ENCODE assay signal across 10 mouse cellular contexts in the genomic region with DNA sequence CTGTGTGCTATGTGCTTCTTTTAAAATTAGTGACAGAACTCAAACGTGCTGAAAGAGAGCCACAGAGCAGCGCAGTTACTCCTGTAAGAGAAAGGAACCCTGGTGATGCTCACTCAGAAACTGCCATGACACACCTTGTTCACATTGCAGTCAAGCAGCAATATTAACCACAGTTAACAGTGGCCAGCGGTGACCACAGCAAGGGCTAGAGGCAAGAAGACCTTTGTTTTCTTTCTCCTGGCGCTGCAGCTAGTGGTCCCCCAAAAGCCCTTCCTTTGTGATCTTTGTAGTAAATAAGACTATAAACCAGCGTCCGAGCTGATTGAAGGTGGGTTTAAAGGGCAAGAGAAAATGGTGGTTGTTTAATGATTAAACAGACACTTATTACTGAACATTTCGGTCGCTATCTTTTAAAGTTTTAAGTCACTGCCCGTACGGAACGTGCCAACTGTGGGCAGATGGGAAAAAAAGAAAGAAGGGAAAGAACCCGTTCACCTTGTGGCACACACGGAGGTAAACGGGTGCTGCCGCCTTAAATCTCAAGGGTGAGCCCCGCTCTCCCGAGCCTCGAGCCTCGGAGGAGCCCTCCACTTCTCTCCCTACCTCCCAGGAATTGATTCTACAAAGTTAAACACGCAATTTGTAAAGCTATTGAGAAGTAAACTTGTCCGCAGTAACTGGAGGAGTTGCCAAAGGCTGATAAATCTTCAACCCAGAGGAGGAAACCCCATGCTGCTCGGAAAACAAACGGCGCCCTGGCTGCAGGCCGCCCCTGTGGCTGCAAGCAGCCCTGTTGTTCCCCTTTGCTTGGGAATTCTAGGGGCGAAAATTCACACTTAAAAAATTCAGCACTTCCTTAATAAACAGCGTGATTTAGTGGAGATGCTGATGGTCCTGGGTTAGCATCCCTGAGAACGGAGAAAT.
A peak's percentile ranks its signal among the peaks of the same experiment; 100 is the strongest.
DNase-seq lines count a peak whose midpoint lies in the region; ATAC-seq and TF ChIP-seq lines count a peak whose summit lies in the region.
"Had no signal": no experiment of that assay in that cellular context is flagged by ENCODE, and none has a peak within 500 bp of the region (broad histone marks: within the 10 kb centered on the region; RNA-seq: fewer than 3 reads in every experiment).

No protein-coding gene starts in this region.

- TF ChIP-seq CTCF in embryonic fibroblast, embryonic 13.5 days (IDR thresholded peaks at IDR 0.05; ENCODE audit: borderline replicate concordance, insufficient read depth, low read length): no peak
- no peak for TF ChIP-seq CTCF in forebrain, postnatal 0 days (IDR thresholded peaks at IDR 0.05; ENCODE audit: low read depth)
- no peak for TF ChIP-seq CTCF in kidney, postnatal 0 days (IDR thresholded peaks at IDR 0.05; ENCODE audit: low read depth)
- TF ChIP-seq CTCF in layer of hippocampus, adult 2 months (conservative IDR thresholded peaks at IDR 0.05): no peak

- peaks cover 13% of the 10 kb centered on the region for H3K27me3 ChIP-seq in forebrain, postnatal 0 days (ENCODE audit: insufficient read depth, low read length)
- no peaks in the 10 kb centered on the region for H3K27me3 ChIP-seq in kidney, postnatal 0 days (ENCODE audit: insufficient read depth, low read length)
- peaks cover 2% of the 10 kb centered on the region; the same call in 1 of the 2 replicates for H3K27me3 ChIP-seq in midbrain, embryonic 13.5 days
- H3K27me3 ChIP-seq: Patski had no signal

- ATAC-seq in forebrain, postnatal 0 days: no peak
- no peak for ATAC-seq in kidney, postnatal 0 days (replicated peaks; ENCODE audit: low FRiP score, low read depth)
- no peak for ATAC-seq in midbrain, embryonic 13.5 days
- no peak for ATAC-seq in monocyte, adult 5-6 weeks (replicated peaks; ENCODE audit: insufficient number of reproducible peaks, low FRiP score, low TSS enrichment, poor library complexity, severe bottlenecking)
- ATAC-seq: Patski had no signal

- no peak for TF ChIP-seq POLR2A in embryonic fibroblast, embryonic 13.5 days (IDR thresholded peaks at IDR 0.05; ENCODE audit: low read depth, low read length)

- 22% methylated on average over 28 of the region's 28 CpGs for WGBS in forebrain, postnatal 0 days
- WGBS in kidney, postnatal 0 days: 16% methylated on average over 28 of the region's 28 CpGs
- 25% methylated on average over 28 of the region's 28 CpGs for WGBS in midbrain, embryonic 13.5 days

- H3K36me3 ChIP-seq in forebrain, postnatal 0 days (ENCODE audit: insufficient read depth): no peaks in the 10 kb centered on the region
- no peaks in the 10 kb centered on the region for H3K36me3 ChIP-seq in kidney, postnatal 0 days (ENCODE audit: insufficient read depth, low read length)
- H3K36me3 ChIP-seq in midbrain, embryonic 13.5 days: no peaks in the 10 kb centered on the region

- peak overlapping the region; percentile 21; the same call in 1 of the 2 replicates for H3K4me2 ChIP-seq in forebrain, postnatal 0 days (ENCODE audit: low read depth)
- H3K4me2 ChIP-seq in kidney, postnatal 0 days (ENCODE audit: low read length): peak overlapping the region; percentile 44
- H3K4me2 ChIP-seq in midbrain, embryonic 13.5 days (replicated peaks): peak overlapping the region; percentile 35

- H3K9ac ChIP-seq in forebrain, postnatal 0 days: no peak overlapping the region
- H3K9ac ChIP-seq in kidney, postnatal 0 days (ENCODE audit: low read depth, low read length): no peak overlapping the region
- H3K9ac ChIP-seq in midbrain, embryonic 13.5 days (replicated peaks): no peak overlapping the region

- H3K9me3 ChIP-seq in forebrain, postnatal 0 days (ENCODE audit: low read length): no peaks in the 10 kb centered on the region
- H3K9me3 ChIP-seq in kidney, postnatal 0 days (replicated peaks; ENCODE audit: low read length): no peaks in the 10 kb centered on the region
- no peaks in the 10 kb centered on the region for H3K9me3 ChIP-seq in midbrain, embryonic 13.5 days

- DNase-seq in forebrain, postnatal 0 days: no peak
- peak; percentile 83 for DNase-seq in kidney, postnatal 0 days (ENCODE audit: low spot score)
- no peak for DNase-seq in Muller cell, postnatal 12 days (ENCODE audit: inconsistent ontology term)
- DNase-seq in gastrocnemius, adult 18-20 months (ENCODE audit: low spot score): no peak
- DNase-seq in layer of hippocampus, adult 2 months (ENCODE audit: low spot score in 2 of 2): no peak
- DNase-seq: right cerebral cortex, postnatal 25 days had no signal

- H3K4me3 ChIP-seq in embryonic fibroblast, embryonic 13.5 days (ENCODE audit: insufficient read depth, low read length): no peak overlapping the region
- H3K4me3 ChIP-seq in forebrain, postnatal 0 days (ENCODE audit: low read depth, low read length): no peak overlapping the region
- 0 out of 2 replicates have a peak overlapping the region, but pooled peaks have one; percentile 13 for H3K4me3 ChIP-seq in kidney, postnatal 0 days (replicated peaks; ENCODE audit: low read depth, low read length)
- H3K4me3 ChIP-seq in midbrain, embryonic 13.5 days (replicated peaks): no peak overlapping the region
- no peak overlapping the region for H3K4me3 ChIP-seq in layer of hippocampus, adult 2 months

- peak overlapping the region; percentile 3; the same call in 1 of the 2 replicates for H3K27ac ChIP-seq in embryonic fibroblast, embryonic 13.5 days (ENCODE audit: insufficient read depth, low read length)
- no peak overlapping the region for H3K27ac ChIP-seq in forebrain, postnatal 0 days (ENCODE audit: low read depth, low read length)
- peak overlapping the region; percentile 90 for H3K27ac ChIP-seq in kidney, postnatal 0 days
- no peak overlapping the region for H3K27ac ChIP-seq in midbrain, embryonic 13.5 days
- no peak overlapping the region for H3K27ac ChIP-seq in layer of hippocampus, adult 2 months

- peaks cover 20% of the 10 kb centered on the region for H3K4me1 ChIP-seq in embryonic fibroblast, embryonic 13.5 days (ENCODE audit: control insufficient read depth, insufficient read depth, low read length)
- H3K4me1 ChIP-seq in forebrain, postnatal 0 days (ENCODE audit: insufficient read depth): 0 out of 2 replicates have a peak, but pooled peaks cover 4% of the 10 kb centered on the region
- peaks cover 34% of the 10 kb centered on the region for H3K4me1 ChIP-seq in kidney, postnatal 0 days (replicated peaks; ENCODE audit: insufficient read depth, low read length)
- peaks cover 26% of the 10 kb centered on the region for H3K4me1 ChIP-seq in midbrain, embryonic 13.5 days (replicated peaks)

Comparison
In these comparisons a context has a peak if more than half of its experiments do, and no peak if none do; other contexts are left out.
1. H3K27ac ChIP-seq: peak in embryonic fibroblast, embryonic 13.5 days (single experiment) and kidney, postnatal 0 days (single experiment); none in forebrain, postnatal 0 days (single experiment), midbrain, embryonic 13.5 days (single experiment) and layer of hippocampus, adult 2 months (single experiment).
2. Peak in every context shown above with its lines, with median percentiles within 50 percentile points of each other: H3K4me2 ChIP-seq.